Mouse (Mus musculus): ENCODE measurements around the gene Vmn1r81.

Vmn1r81 gene

DNA sequence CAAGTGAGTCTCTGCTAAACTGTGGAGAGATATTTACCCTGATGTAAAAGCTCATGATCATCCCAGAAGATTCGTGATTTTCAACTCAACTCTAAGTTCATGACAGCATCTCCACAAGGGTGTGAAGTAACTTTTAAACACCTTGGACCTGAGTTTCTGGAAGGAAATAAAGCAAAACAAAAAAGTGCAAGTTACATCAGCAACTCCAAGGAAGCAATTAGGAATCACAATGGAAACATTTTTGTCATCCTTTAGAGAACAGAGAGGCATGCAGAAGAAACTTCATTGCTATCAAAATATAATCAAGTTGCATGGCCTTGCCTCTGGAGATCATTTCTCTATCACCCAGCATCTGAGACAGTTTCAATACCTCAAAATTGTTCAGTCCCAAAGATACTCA, at the start of gene Vmn1r81:
TSS of gene Vmn1r81 (minus strand) at position 101 of the 400 bp plus-strand sequence.
- in situ Hi-C loops (cut with MboI; ENCODE audit: low sequenced_read_pairs) = no loop called here

DNA sequence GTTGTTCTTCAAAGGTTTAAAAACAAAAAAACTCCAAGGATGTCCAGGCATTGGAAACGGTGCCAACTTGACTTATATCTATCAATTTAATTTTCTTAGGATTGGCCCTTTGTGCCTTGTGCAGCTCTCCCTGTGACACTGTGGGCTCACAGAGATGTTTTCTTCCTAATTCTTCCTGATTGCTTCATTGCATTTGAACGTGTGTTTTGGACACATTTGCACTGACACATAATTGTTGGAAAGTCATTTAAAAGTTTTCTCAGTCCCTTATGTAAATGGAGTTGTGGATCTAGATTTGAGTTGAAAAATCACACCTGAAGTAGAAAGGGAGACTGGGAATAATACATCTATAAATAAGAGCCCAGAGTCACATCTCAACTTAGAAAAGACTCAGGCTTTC, 32.1 kb upstream of the Vmn1r81 start, which contains the start of gene Vmn1r82:
TSS of gene Vmn1r82 (plus strand) at position 301 of the 400 bp plus-strand sequence.
- in situ Hi-C loops (cut with MboI; ENCODE audit: low sequenced_read_pairs) = no loop called here

DNA sequence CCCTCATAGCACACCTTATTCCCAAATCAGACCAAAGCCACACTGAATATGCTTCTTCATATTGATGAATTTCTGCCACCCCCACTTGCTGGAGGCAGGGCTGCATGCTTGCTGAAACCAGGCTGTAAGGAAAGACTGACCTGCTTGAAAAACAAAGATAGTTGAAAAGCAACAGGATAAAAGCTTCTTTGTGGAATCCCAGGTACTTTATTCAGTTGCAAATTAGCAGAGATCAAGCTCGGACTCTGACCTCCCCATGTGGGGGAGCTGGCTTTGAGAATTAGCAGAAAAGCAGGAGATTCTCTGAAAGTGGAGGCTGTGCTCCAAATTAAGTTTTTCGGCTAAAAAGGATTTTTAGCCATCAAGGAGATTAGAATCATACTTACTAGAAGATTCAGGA, 63.9 kb downstream of the Vmn1r81 start:
- in situ Hi-C loops (cut with MboI; ENCODE audit: low sequenced_read_pairs) = no loop called here
